Mouse (Mus musculus): ENCODE measurements at regions not wholly inside any gene's neighbourhood (a gene's known extent, or its start where the extent isn't known, plus 50 kb on each side); places are given as distances from the start of the nearest gene placed in this dataset.

DNA sequence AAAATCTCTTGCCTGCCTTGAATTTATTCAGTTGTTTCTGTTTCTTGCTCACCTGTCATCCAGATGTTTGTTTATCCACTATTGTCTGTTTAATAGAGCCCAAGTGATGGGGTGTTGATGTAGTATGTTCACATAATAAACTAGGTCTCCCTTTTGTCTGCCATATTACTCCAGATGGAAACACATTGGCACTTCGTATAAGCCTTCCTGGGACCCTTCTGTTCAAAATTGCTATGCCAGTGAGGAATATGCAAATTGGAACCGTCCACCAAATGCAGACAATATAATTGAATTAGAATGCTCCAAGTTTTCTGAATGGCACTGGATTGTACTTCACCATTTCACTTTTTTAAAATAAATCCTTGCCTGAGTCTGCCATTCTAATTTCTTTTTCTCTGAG, 383.5 kb downstream of the Rps29 start:
- TF ChIP-seq CTCF (IDR thresholded peaks at IDR 0.05; ENCODE audit: borderline replicate concordance, insufficient read depth, low read depth, low read length) (no peak), POLR2A (IDR thresholded peaks at IDR 0.05; ENCODE audit: borderline replicate concordance, insufficient read depth, low read length) (no peak)

Data from cerebellum, adult 2 months (tissue).